Mouse (Mus musculus) bone marrow macrophage, adult 2 months (primary cell): ENCODE data around the gene Slx4. TPM values are rescaled to one million over a fixed set of nuclear protein-coding genes. Genes with fewer than 3 reads are reported as not detected.

Experiments used
- H3K27ac ChIP-seq: 2 replicates; pipeline ENCODE4 v1.5.1; 2012; ENCODE audit warnings: low read depth, low read length; ENCODE audit not compliant: insufficient read depth
- H3K4me1 ChIP-seq: 2 replicates; pipeline ENCODE4 v1.6.1; 2012; ENCODE audit warnings: low read length; ENCODE audit not compliant: control insufficient read depth, insufficient read depth
- H3K4me3 ChIP-seq: 2 replicates; pipeline ENCODE4 v1.5.1; 2012; ENCODE audit warnings: mild to moderate bottlenecking, low read length, moderate library complexity; ENCODE audit not compliant: insufficient read depth
- CTCF ChIP-seq: IDR thresholded peaks from 2 replicates; pipeline ENCODE4 v1.5.1; 2012; ENCODE audit warnings: low read depth, mild to moderate bottlenecking, low read length, moderate library complexity
- POLR2A ChIP-seq: IDR thresholded peaks from 2 replicates; pipeline ENCODE4 v1.6.1; 2012; ENCODE audit warnings: mild to moderate bottlenecking, low read depth, low read length, borderline replicate concordance
- polyA plus RNA-seq: library from polyadenylated mRNA; stranded (reverse); fragments of >200 nt; gene quantifications from 2 replicates; pipeline ENCODE4 v1.2.4, GENCODE M21; 2012; ENCODE audit not compliant: missing spikeins, insufficient read depth, insufficient read length

Slx4 gene
- polyA plus RNA-seq: 12.8 and 19.0 TPM in 2 replicates

- TF ChIP-seq CTCF (peak; percentile 67), POLR2A (no peak; the same call in 1 of the 2 replicates)
- H3K27ac ChIP-seq: peak within 1 kb of the TSS; percentile 76
- H3K4me1 ChIP-seq: peaks cover 4% of the 10 kb centered on the region
- H3K4me3 ChIP-seq: peak within 1 kb of the TSS; percentile 95
Measured at GRCm38 (mm10) chr16:4003489-4004398, at the start of gene Slx4. Slx4 (minus strand) TSS chr16:4003770.

- peaks cover 16% of the 10 kb centered on the region for H3K4me1 ChIP-seq
- TF ChIP-seq POLR2A: no peak
- no peak overlapping the region for H3K27ac ChIP-seq
- no peak overlapping the region for H3K4me3 ChIP-seq
Measured at GRCm38 (mm10) chr16:4052601-4053000, 49.0 kb upstream of the Slx4 start.

- no peak overlapping the region for H3K27ac ChIP-seq
- peaks cover under 1% of the 10 kb centered on the region for H3K4me1 ChIP-seq
- TF ChIP-seq CTCF: no peak
- TF ChIP-seq POLR2A: no peak
- H3K4me3 ChIP-seq: no peak overlapping the region
Measured at GRCm38 (mm10) chr16:4045524-4045923, 42.0 kb upstream of the Slx4 start.

GRCm38 (mm10) chr16:4044093-4044492 lies 40.5 kb upstream of the Slx4 start:
- no peak overlapping the region for H3K27ac ChIP-seq
- no peak overlapping the region for H3K4me3 ChIP-seq
- no peak for TF ChIP-seq CTCF
- TF ChIP-seq POLR2A: no peak
- no peaks in the 10 kb centered on the region for H3K4me1 ChIP-seq

GRCm38 (mm10) chr16:4041646-4042045 lies 38.1 kb upstream of the Slx4 start:
- no peak overlapping the region for H3K27ac ChIP-seq
- no peak for TF ChIP-seq CTCF
- no peak for TF ChIP-seq POLR2A
- H3K4me1 ChIP-seq: no peaks in the 10 kb centered on the region
- no peak overlapping the region for H3K4me3 ChIP-seq

- no peak overlapping the region for H3K27ac ChIP-seq
- H3K4me1 ChIP-seq: no peaks in the 10 kb centered on the region
- no peak for TF ChIP-seq CTCF
- no peak overlapping the region for H3K4me3 ChIP-seq
Measured at GRCm38 (mm10) chr16:4040206-4040605, 36.6 kb upstream of the Slx4 start.

GRCm38 (mm10) chr16:4037690-4038089 lies 34.1 kb upstream of the Slx4 start:
- Histone ChIP-seq H3K4me3 (no peak overlapping the region), H3K27ac (no peak overlapping the region), H3K4me1 (no peaks in the 10 kb centered on the region)
- TF ChIP-seq POLR2A (no peak), CTCF (no peak)

GRCm38 (mm10) chr16:4036807-4037206 lies 33.2 kb upstream of the Slx4 start, which contains the start of gene Dnase1:
Dnase1 (plus strand) TSS chr16:4036942.
- no peaks in the 10 kb centered on the region for H3K4me1 ChIP-seq
- H3K27ac ChIP-seq: no peak within 1 kb of the TSS
- TF ChIP-seq POLR2A: no peak
- TF ChIP-seq CTCF: no peak
- H3K4me3 ChIP-seq: no peak within 1 kb of the TSS

- Histone ChIP-seq H3K4me3 (no peak overlapping the region), H3K4me1 (no peaks in the 10 kb centered on the region), H3K27ac (no peak overlapping the region)
- TF ChIP-seq POLR2A (no peak), CTCF (no peak)
Measured at GRCm38 (mm10) chr16:4035575-4035974, 32.0 kb upstream of the Slx4 start.

GRCm38 (mm10) chr16:4034476-4034875 lies 30.9 kb upstream of the Slx4 start:
- H3K27ac ChIP-seq: no peak overlapping the region
- no peak overlapping the region for H3K4me3 ChIP-seq
- no peaks in the 10 kb centered on the region for H3K4me1 ChIP-seq
- TF ChIP-seq POLR2A (no peak), CTCF (no peak)

GRCm38 (mm10) chr16:4033971-4034370 lies 30.4 kb upstream of the Slx4 start:
- TF ChIP-seq POLR2A (no peak), CTCF (no peak)
- Histone ChIP-seq H3K4me3 (no peak overlapping the region), H3K4me1 (no peaks in the 10 kb centered on the region), H3K27ac (no peak overlapping the region)
